Mouse (Mus musculus) midbrain, embryonic 12.5 days (tissue): ENCODE measurements around the gene Fnip1. TPM values are rescaled to one million over a fixed set of nuclear protein-coding genes. Genes with fewer than 3 reads are reported as not detected.

ENCODE experiments used
- polyA plus RNA-seq: library from polyadenylated mRNA; unstranded; fragments of >200 nt; fragmentation: Nextera tagmentation; extraction: Ambion mirVana; gene quantifications from 2 replicates; pipeline ENCODE4 v1.2.1, GENCODE M21; 2016

Fnip1 gene
- polyA plus RNA-seq, 1 experiment from 2014 or later: 13.3 TPM

Other genes starting within 250 kb of the Fnip1 start
- gene Csf2, start 188.5 kb upstream of the Fnip1 start, polyA plus RNA-seq: not detected in 2 replicates
- gene Il3, start 170.9 kb upstream of the Fnip1 start, polyA plus RNA-seq: not detected in 2 replicates
- gene Acsl6, start 134.4 kb upstream of the Fnip1 start, polyA plus RNA-seq: 27.1 and 27.6 TPM in 2 replicates
- not detected in 2 replicates for gene Meikin, start 67.5 kb upstream of the Fnip1 start, polyA plus RNA-seq
- 34.5 and 37.5 TPM in 2 replicates for gene Rapgef6, start 84.6 kb downstream of the Fnip1 start, polyA plus RNA-seq